Mouse (Mus musculus) lung, embryonic 14.5 days (tissue): Measurements from ENCODE around the gene N4bp2l1. TPM values are rescaled to one million over a fixed set of nuclear protein-coding genes. Genes with fewer than 3 reads are reported as not detected.

Experiments used
- ATAC-seq: fragments of 200-750 bp; cut with Nextera tagmentation; 2 replicates; pipeline ENCODE4 v1.8.0; 2017; ENCODE audit warnings: mild to moderate bottlenecking, moderate TSS enrichment, moderate library complexity; ENCODE audit not compliant: insufficient read depth
- DNase-seq: peaks from one replicate; pipeline ENCODE4 v3.0.0-alpha.2; 2015
- H3K27ac ChIP-seq: fragments of 300-500 bp; sonication (generic); 2 replicates; pipeline ENCODE4 v1.5.1; 2014; ENCODE audit warnings: low read depth, mild to moderate bottlenecking, moderate library complexity
- H3K27me3 ChIP-seq: fragments of 300-500 bp; sonication (generic); 2 replicates; pipeline ENCODE4 v1.6.1; 2014; ENCODE audit warnings: low read length, control low read depth; ENCODE audit not compliant: insufficient read depth
- H3K36me3 ChIP-seq: fragments of 300-500 bp; sonication (generic); 2 replicates; pipeline ENCODE4 v1.6.1; 2014; ENCODE audit warnings: control low read depth; ENCODE audit not compliant: insufficient read depth
- H3K4me1 ChIP-seq: fragments of 300-500 bp; sonication (generic); 2 replicates; pipeline ENCODE4 v1.6.1; 2014; ENCODE audit warnings: antibody characterized with exemption, control low read depth; ENCODE audit not compliant: insufficient read depth
- H3K4me2 ChIP-seq: fragments of 300-500 bp; sonication (generic); 2 replicates; pipeline ENCODE4 v1.6.1; 2014; ENCODE audit warnings: mild to moderate bottlenecking
- H3K4me3 ChIP-seq: fragments of 300-500 bp; sonication (generic); 2 replicates; pipeline ENCODE4 v1.5.1; 2014; ENCODE audit warnings: low read depth, low read length
- H3K9ac ChIP-seq: fragments of 300-500 bp; sonication (generic); 2 replicates; pipeline ENCODE4 v1.6.1; 2014
- H3K9me3 ChIP-seq: fragments of 300-500 bp; sonication (generic); 2 replicates; pipeline ENCODE4 v1.6.1; 2016; ENCODE audit warnings: low read depth, low read length, control low read depth
- CTCF ChIP-seq: IDR thresholded peaks from 2 replicates; pipeline ENCODE4 v1.5.1; 2016; ENCODE audit warnings: antibody characterized with exemption, low read depth
- WGBS: fragments of 180-500 bp; shearing (Covaris S2); extraction: QIAGEN DNeasy Blood & Tissue Kit; methylation state at CpG from one replicate; pipeline ENCODE4 v1.1.7; 2014; 5-methylcytosine and 5-hydroxymethylcytosine counted together
- polyA plus RNA-seq: library from polyadenylated mRNA; unstranded; fragments of >200 nt; fragmentation: Nextera tagmentation; extraction: Ambion mirVana; gene quantifications from 2 replicates; pipeline ENCODE4 v1.2.1, GENCODE M21; 2014

Gene N4bp2l1
- polyA plus RNA-seq, 1 experiment from 2014 or later = 4.5 TPM

DNA sequence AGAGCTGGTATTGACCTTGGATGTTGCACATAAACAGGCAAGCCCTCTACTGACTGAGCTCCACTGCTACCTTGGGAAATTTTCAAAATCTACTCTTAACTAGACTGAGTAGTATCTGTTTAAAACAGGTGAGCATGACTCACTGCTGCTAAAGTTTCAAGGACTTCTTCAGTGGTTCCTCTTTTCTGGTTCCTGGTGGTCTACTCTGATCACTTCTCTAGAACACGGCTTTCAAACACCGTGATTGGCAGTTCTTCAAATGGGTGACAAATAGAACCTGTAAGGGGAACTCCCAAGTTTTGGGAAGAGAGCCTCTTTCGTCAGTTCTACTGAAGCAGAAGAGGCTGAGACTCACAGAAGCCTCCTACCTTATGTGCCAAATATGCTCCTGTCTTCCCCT, 24.6 kb upstream of the N4bp2l1 start:
- 85% methylated on average over 3 of the region's 3 CpGs for WGBS
- H3K9me3 ChIP-seq = no peaks in the 10 kb centered on the region
- no peak overlapping the region for H3K4me2 ChIP-seq
- no peak for DNase-seq
- no peaks in the 10 kb centered on the region for H3K27me3 ChIP-seq
- H3K27ac ChIP-seq = no peak overlapping the region
- H3K4me3 ChIP-seq = no peak overlapping the region
- H3K36me3 ChIP-seq = no peaks in the 10 kb centered on the region
- ATAC-seq = no peak
- no peak for TF ChIP-seq CTCF
- no peak overlapping the region for H3K9ac ChIP-seq
- H3K4me1 ChIP-seq = no peaks in the 10 kb centered on the region

DNA sequence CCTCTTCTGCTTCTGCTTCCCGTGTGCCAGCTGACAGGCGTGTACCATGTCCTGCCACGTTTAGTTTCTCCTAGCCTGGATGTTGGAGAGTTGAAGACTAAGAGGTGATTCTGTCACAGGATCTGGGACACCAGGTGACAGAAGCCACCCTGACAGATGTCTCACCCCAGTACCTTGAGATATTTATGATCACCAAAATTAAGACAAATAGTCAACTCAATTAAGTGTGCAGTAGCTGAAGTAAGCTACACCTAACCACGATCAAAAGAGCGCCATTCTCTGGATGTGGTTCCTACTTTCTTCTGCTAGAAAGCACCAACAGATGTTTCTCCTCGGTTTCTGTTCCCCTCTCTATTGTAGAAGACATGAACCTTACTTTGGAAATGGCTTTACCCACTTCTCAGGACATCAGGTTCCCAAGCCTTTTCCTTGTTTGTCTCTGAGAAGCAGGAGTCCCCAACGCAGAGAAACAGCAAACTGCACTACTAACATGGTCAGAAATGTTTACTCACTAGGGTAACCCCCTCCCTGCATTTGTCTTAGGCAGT, 23.7 kb upstream of the N4bp2l1 start:
- Histone ChIP-seq H3K9ac (no peak overlapping the region), H3K4me1 (no peaks in the 10 kb centered on the region), H3K27ac (no peak overlapping the region), H3K27me3 (no peaks in the 10 kb centered on the region), H3K36me3 (no peaks in the 10 kb centered on the region), H3K9me3 (no peaks in the 10 kb centered on the region), H3K4me3 (no peak overlapping the region), H3K4me2 (no peak overlapping the region)
- DNase-seq = no peak
- no peak for ATAC-seq
- WGBS = 80% methylated on average over 7 of the region's 7 CpGs
- no peak for TF ChIP-seq CTCF

DNA sequence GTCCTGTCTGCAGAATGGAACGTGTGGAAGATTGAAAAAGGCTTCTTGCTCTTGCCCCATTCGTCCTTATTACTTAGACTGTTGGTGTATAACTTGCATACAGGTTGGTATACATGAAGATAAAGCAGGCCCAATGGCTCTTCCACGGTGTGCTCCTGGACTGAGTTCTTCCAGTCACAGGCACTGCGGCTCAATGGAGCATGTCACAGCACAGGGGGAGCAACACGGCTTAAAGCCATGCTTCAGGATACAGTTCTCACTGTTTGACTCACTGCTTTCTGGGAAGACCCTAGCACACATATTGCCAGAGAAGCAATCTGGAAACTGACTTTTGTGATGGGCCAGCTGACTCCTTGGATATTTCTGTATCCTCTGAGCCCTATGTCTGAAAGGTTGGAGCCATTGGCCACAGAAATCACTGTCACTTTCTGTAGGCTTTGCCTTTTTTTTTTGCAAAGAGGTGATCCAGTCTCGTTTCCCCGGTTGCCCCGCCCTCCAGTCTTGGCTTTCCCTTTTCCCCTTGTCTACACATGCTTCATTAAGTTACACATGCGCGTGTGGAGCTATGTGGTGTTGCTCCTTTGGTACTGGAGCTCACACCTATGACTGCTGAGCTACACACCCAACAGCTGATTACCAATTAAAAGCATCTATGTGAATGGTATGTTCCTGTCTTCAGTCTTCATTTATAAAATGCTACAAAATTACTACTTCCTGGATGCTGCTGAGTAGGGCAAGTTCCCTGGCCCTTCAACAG, 21.8 kb upstream of the N4bp2l1 start:
- Histone ChIP-seq H3K4me2 (no peak overlapping the region), H3K4me1 (no peaks in the 10 kb centered on the region), H3K27me3 (no peaks in the 10 kb centered on the region), H3K4me3 (no peak overlapping the region), H3K36me3 (no peaks in the 10 kb centered on the region), H3K9ac (no peak overlapping the region), H3K9me3 (no peaks in the 10 kb centered on the region), H3K27ac (no peak overlapping the region)
- no peak for TF ChIP-seq CTCF
- ATAC-seq (no peak), DNase-seq (no peak)
- 87% methylated on average over 10 of the region's 10 CpGs for WGBS

DNA sequence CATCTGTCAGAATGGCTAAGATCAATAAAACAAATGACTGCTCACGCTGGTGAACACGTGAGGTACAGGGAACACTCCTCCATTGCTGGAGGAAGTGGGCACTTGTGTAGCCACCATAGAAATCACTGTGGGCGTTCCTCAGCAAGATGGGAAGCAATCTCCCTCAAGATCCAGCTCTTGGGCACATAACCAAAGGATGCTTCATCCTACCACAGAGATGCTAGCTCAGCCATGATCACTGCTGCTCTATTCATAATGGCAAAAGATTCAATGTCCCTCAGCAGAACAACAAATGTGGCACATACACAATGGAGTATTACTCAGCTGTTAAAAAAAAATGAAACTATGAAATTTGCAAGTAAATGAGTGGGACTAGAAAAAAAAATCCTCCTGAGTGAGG, 19.7 kb upstream of the N4bp2l1 start:
- Histone ChIP-seq H3K4me1 (no peaks in the 10 kb centered on the region), H3K36me3 (no peaks in the 10 kb centered on the region), H3K4me3 (no peak overlapping the region), H3K27me3 (no peaks in the 10 kb centered on the region), H3K27ac (no peak overlapping the region), H3K9me3 (no peaks in the 10 kb centered on the region), H3K4me2 (no peak overlapping the region), H3K9ac (no peak overlapping the region)
- TF ChIP-seq CTCF = no peak
- DNase-seq (no peak), ATAC-seq (no peak)
- WGBS = 59% methylated on average over 3 of the region's 3 CpGs

DNA sequence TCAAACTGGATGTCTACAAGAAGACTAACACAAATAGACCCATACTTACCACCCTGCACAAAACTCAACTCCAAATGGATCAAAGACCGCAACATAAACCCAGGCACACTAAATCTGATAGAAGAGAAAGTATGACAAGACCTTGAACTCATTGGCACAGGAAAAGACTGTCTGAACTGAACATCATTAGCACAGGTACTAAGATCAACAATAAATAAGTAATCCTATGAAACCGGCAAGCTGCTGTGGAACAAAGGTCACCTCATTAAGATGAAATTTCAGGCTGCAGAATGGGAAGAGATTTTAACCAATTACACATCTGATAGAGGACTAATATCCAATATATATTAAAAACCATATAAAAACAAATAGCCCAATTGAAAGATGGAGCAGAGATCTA, 19.2 kb upstream of the N4bp2l1 start:
- no peak for DNase-seq
- WGBS = 83% methylated on average over 2 of the region's 2 CpGs

DNA sequence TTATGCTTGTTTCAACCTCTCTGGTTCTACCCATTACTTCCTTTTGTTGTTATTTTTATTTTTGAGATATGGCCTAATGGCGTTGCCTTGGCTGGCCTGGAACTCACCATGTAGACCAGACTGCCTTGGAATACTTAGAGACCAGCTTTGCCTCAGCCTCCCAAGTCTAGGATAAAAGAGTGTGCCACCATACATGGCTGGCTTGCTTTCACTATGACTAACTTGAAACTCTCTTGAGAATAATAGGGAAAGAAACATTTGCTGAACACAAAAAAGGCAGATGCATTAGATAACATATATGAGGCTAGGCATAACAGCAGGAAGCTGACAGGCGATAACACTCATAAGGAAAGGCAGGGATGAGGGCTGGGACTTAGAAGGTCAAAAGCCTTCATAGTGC, 17.1 kb upstream of the N4bp2l1 start:
- Histone ChIP-seq H3K4me2 (no peak overlapping the region), H3K9ac (no peak overlapping the region), H3K36me3 (no peaks in the 10 kb centered on the region), H3K4me3 (no peak overlapping the region), H3K4me1 (no peaks in the 10 kb centered on the region), H3K27me3 (no peaks in the 10 kb centered on the region), H3K27ac (no peak overlapping the region), H3K9me3 (no peaks in the 10 kb centered on the region)
- DNase-seq = no peak
- ATAC-seq = no peak
- WGBS = 86% methylated on average over 2 of the region's 2 CpGs
- TF ChIP-seq CTCF = no peak

More for the DNA sequence above, 19.2 kb upstream of the N4bp2l1 start:
- no peak for ATAC-seq
- H3K9me3 ChIP-seq = no peaks in the 10 kb centered on the region
- H3K9ac ChIP-seq = no peak overlapping the region
- no peak overlapping the region for H3K4me3 ChIP-seq
- TF ChIP-seq CTCF = no peak
- no peaks in the 10 kb centered on the region for H3K36me3 ChIP-seq
- H3K4me1 ChIP-seq = no peaks in the 10 kb centered on the region
- no peaks in the 10 kb centered on the region for H3K27me3 ChIP-seq
- H3K4me2 ChIP-seq = no peak overlapping the region
- no peak overlapping the region for H3K27ac ChIP-seq

DNA sequence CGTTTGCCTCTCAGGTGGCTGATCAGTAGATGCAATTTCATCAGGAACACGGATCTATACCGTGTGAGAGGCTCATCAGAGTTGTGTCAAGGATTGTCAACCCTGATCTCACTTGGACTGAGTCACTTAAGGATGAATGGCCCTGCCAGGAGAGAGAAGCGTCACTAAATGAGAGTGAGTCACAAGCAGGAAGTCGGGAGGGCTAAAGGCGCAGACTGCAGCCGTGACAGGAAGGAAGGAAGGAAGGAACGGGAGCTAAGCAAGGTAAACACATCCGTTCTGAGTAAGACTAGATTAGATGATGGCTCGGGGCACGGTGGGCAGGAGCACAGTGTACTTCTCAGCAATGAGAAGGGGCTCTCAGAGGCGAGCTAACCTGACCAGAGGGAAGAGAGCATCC, 14.7 kb upstream of the N4bp2l1 start:
- H3K27ac ChIP-seq = no peak overlapping the region
- H3K9ac ChIP-seq = no peak overlapping the region
- DNase-seq = peak; percentile 54
- H3K4me3 ChIP-seq = no peak overlapping the region
- H3K27me3 ChIP-seq = no peaks in the 10 kb centered on the region
- no peak for TF ChIP-seq CTCF
- no peaks in the 10 kb centered on the region for H3K36me3 ChIP-seq
- no peaks in the 10 kb centered on the region for H3K9me3 ChIP-seq
- peak; percentile 60; the same call in 1 of the 2 replicates for ATAC-seq
- no peaks in the 10 kb centered on the region for H3K4me1 ChIP-seq
- no peak overlapping the region for H3K4me2 ChIP-seq
- WGBS = 45% methylated on average over 12 of the region's 12 CpGs
